Mouse (Mus musculus) central nervous system, embryonic 18 days (tissue): ENCODE measurements around the gene Doc2g. TPM values are rescaled to one million over a fixed set of nuclear protein-coding genes. Genes with fewer than 3 reads are reported as not detected.

Experiments used
- polyA plus RNA-seq: library from polyadenylated mRNA; depleted of rRNA; stranded (reverse); fragments of >200 nt; gene quantifications from 2 replicates; pipeline ENCODE4 v1.2.3, GENCODE M21; 2012; rRNA removed

Doc2g gene
- polyA plus RNA-seq: 25.8 and 27.8 TPM in 2 replicates

GRCm38 (mm10) chr19:4003112-4003511 lies at the start of gene Doc2g:
Gene Doc2g, plus strand, starts transcription at chr19:4003313.

GRCm38 (mm10) chr19:3958470-3958869 lies 44.6 kb upstream of the Doc2g start, which contains the start of gene Aldh3b3:
Gene Aldh3b3, plus strand, starts transcription at chr19:3958645.

GRCm38 (mm10) chr19:3972229-3972628 lies 30.9 kb upstream of the Doc2g start, which contains the start of gene Aldh3b2:
Gene Aldh3b2, plus strand, starts transcription at chr19:3972328.

GRCm38 (mm10) chr19:3986334-3986733 lies 16.8 kb upstream of the Doc2g start, which contains the start of gene Acy3:
Gene Acy3, plus strand, starts transcription at chr19:3986570.

GRCm38 (mm10) chr19:3992416-3992815 lies 10.7 kb upstream of the Doc2g start, which contains the start of gene Tbx10:
Gene Tbx10, plus strand, starts transcription at chr19:3992752.

GRCm38 (mm10) chr19:4000119-4000900 lies 2.8 kb upstream of the Doc2g start, which contains the start of the genes Nudt8 and Gm49405:
Gene Nudt8, plus strand, starts transcription at chr19:4000580.
Gene Gm49405, plus strand, starts transcription at chr19:4000626.

GRCm38 (mm10) chr19:4012432-4013022 lies 9.4 kb downstream of the Doc2g start, which contains the start of gene Ndufv1:
Gene Ndufv1, minus strand, starts transcription at chr19:4012806.

GRCm38 (mm10) chr19:4037788-4038232 lies 34.7 kb downstream of the Doc2g start, which contains the start of gene Gstp1:
Gene Gstp1, minus strand, starts transcription at chr19:4037985.

GRCm38 (mm10) chr19:4045966-4046865 lies 43.1 kb downstream of the Doc2g start, which contains the start of gene Gstp2:
Gene Gstp2, minus strand, starts transcription at chr19:4046023.

Other genes starting within 250 kb of the Doc2g start
- gene Kmt5b, start 235.9 kb upstream of the Doc2g start, polyA plus RNA-seq: 48.4 and 49.2 TPM in 2 replicates
- 111 and 120 TPM in 2 replicates for gene Chka, start 151.5 kb upstream of the Doc2g start, polyA plus RNA-seq
- 37.4 and 44.0 TPM in 2 replicates for gene Tcirg1, start 96.2 kb upstream of the Doc2g start, polyA plus RNA-seq
- 198 and 215 TPM in 2 replicates for gene Ndufs8, start 90.5 kb upstream of the Doc2g start, polyA plus RNA-seq
- gene Aldh3b1, start 73.5 kb upstream of the Doc2g start, polyA plus RNA-seq: 1.9 and 2.2 TPM in 2 replicates
- gene Unc93b1, start 68.1 kb upstream of the Doc2g start, polyA plus RNA-seq: 10.5 and 11.1 TPM in 2 replicates
- 0.03 TPM in 2 replicates for gene Aldh3b3, start 44.7 kb upstream of the Doc2g start, polyA plus RNA-seq
- 1.4 and 1.5 TPM in 2 replicates for gene Aldh3b2, start 31.0 kb upstream of the Doc2g start, polyA plus RNA-seq
- 2.5 and 3.3 TPM in 2 replicates for gene Acy3, start 16.7 kb upstream of the Doc2g start, polyA plus RNA-seq
- gene Tbx10, start 10.6 kb upstream of the Doc2g start, polyA plus RNA-seq: 0.04 and 0.07 TPM in 2 replicates
- gene Nudt8, start 2.7 kb upstream of the Doc2g start, polyA plus RNA-seq: 10.6 and 16.8 TPM in 2 replicates
- 8.0 and 9.6 TPM in 2 replicates for gene Gm49405, start 2.7 kb upstream of the Doc2g start, polyA plus RNA-seq
- 204 and 205 TPM in 2 replicates for gene Ndufv1, start 9.5 kb downstream of the Doc2g start, polyA plus RNA-seq
- gene Gstp1, start 34.7 kb downstream of the Doc2g start, polyA plus RNA-seq: 361 and 368 TPM in 2 replicates
- 3.1 and 10.4 TPM in 2 replicates for gene Gstp2, start 42.7 kb downstream of the Doc2g start, polyA plus RNA-seq
- not detected in 2 replicates for gene Gstp3, start 56.3 kb downstream of the Doc2g start, polyA plus RNA-seq
- gene Cabp2, start 78.3 kb downstream of the Doc2g start, polyA plus RNA-seq: 0.25 TPM in 1 of 2 replicates, not detected in the other
- gene Cdk2ap2, start 93.9 kb downstream of the Doc2g start, polyA plus RNA-seq: 61.3 and 62.9 TPM in 2 replicates
- 217 and 226 TPM in 2 replicates for gene Pitpnm1, start 96.7 kb downstream of the Doc2g start, polyA plus RNA-seq
- gene Aip, start 122.5 kb downstream of the Doc2g start, polyA plus RNA-seq: 116 and 124 TPM in 2 replicates
- gene Gpr152, start 136.5 kb downstream of the Doc2g start, polyA plus RNA-seq: 0.03 and 0.06 TPM in 2 replicates
- gene Cabp4, start 140.7 kb downstream of the Doc2g start, polyA plus RNA-seq: 0.08 and 0.12 TPM in 2 replicates
- gene Coro1b, start 145.3 kb downstream of the Doc2g start, polyA plus RNA-seq: 261 and 276 TPM in 2 replicates
- 1.1 and 1.3 TPM in 2 replicates for gene Ptprcap, start 150.3 kb downstream of the Doc2g start, polyA plus RNA-seq
- 60.8 and 68.3 TPM in 2 replicates for gene Rps6kb2, start 160.0 kb downstream of the Doc2g start, polyA plus RNA-seq
- 4.6 and 4.9 TPM in 2 replicates for gene Carns1, start 172.2 kb downstream of the Doc2g start, polyA plus RNA-seq
- gene Tbc1d10c, start 188.0 kb downstream of the Doc2g start, polyA plus RNA-seq: 1.7 and 2.6 TPM in 2 replicates
- 380 and 382 TPM in 2 replicates for gene Ppp1ca, start 188.8 kb downstream of the Doc2g start, polyA plus RNA-seq
- 30.2 and 30.5 TPM in 2 replicates for gene Rad9a, start 198.3 kb downstream of the Doc2g start, polyA plus RNA-seq
- gene Clcf1, start 210.9 kb downstream of the Doc2g start, polyA plus RNA-seq: 3.0 and 3.1 TPM in 2 replicates
- gene AC109138.7, start 211.0 kb downstream of the Doc2g start, polyA plus RNA-seq: not detected in 2 replicates
- 29.7 and 31.3 TPM in 2 replicates for gene Pold4, start 228.6 kb downstream of the Doc2g start, polyA plus RNA-seq